Mouse (Mus musculus): ENCODE measurements at regions not wholly inside any gene's neighbourhood (a gene's known extent, or its start where the extent isn't known, plus 50 kb on each side); places are given as distances from the start of the nearest gene placed in this dataset.
A peak's percentile ranks its signal among the peaks of the same experiment; 100 is the strongest.

DNA sequence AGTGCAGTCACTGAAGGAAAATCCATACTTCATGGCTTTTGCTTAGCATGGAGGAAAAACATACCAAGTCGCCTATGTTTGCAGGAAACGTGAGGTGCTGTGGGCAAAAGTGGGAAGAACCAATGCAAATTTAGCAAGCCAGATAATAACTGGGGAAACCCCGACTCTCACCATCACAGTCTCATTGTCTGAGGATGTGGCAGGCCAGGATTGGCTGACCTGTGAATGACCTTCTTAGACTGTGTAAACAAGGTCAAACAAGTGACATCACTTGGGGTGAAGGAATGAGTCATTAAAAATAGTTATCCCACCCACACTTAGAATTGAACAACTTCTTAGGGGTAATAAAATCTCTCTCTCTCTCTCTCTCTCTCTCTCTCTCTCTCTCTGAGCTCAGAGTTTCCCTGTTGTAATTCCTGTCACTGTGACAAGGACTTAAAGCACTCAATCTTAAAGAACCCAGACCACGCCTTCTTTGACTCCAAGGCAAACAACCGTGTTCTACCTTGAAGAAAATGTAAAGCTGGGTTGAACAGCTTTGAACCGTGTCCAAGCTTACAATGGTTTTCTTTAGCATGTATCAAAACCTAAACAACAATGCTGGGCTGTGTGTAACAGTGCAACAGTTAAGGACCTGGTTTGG lies 142.0 kb downstream of the Sp3 start:
- DNase-seq = peak; percentile 92

DNA sequence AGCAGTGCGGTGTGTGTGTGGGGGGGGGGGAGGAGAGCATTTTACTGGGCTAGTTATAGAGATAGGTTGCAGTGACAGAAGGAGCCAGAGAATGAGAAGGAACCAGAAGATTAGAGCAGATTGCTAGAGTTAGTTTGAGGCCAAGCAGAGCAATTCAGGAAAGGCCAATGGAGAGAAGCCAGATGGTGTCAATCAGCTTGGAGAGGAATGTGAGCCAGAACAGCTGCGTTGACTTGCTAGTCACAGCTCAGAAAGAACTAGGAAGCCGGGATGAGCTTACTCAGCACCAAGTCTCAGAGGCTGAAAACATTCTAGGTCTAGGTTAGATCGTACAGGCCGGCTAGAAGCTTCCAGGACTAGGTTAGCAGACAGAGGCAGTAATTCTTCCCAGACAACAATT lies 140.6 kb downstream of the Sp3 start:
- peak; percentile 88 for DNase-seq

DNA sequence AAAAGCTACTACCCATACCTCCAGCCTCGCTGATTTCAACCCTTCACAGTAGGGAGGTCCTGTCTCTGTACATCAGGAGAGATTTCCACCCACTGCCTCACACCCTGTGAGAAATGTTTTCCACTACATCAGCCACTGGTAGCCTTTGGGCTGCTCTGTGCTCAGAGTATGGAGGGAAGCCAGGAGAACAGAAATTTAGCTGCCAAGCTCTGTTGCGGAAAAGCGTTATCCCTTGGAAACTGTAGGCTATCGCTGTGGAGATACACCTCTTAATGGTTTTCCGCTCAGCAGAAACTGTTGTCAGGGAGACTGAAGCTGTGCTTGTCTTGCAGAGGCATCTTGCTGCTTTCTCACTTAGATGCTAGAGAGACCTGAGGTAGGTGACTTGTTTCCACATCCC lies 138.9 kb downstream of the Sp3 start:
- DNase-seq = peak; percentile 88

DNA sequence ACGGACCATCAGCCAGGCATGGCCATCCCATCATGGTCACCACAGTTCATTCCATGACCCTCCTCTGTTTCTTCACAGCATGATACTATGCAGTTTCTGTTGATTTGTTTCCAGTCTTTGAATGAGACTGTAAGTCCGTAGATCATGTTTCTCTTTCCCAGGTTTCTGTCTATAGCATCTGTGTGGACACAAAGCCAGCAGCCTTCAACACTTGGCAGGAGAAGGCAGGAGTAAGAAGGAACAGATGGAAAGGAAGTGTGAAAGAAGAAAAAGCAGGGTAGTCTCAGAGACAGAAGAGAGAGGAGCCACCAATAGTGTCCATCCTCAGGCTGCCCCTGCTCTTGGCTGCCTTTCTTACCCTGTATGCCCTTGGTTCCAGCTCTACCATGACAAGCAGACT lies 136.6 kb downstream of the Sp3 start:
- no peak for DNase-seq

DNA sequence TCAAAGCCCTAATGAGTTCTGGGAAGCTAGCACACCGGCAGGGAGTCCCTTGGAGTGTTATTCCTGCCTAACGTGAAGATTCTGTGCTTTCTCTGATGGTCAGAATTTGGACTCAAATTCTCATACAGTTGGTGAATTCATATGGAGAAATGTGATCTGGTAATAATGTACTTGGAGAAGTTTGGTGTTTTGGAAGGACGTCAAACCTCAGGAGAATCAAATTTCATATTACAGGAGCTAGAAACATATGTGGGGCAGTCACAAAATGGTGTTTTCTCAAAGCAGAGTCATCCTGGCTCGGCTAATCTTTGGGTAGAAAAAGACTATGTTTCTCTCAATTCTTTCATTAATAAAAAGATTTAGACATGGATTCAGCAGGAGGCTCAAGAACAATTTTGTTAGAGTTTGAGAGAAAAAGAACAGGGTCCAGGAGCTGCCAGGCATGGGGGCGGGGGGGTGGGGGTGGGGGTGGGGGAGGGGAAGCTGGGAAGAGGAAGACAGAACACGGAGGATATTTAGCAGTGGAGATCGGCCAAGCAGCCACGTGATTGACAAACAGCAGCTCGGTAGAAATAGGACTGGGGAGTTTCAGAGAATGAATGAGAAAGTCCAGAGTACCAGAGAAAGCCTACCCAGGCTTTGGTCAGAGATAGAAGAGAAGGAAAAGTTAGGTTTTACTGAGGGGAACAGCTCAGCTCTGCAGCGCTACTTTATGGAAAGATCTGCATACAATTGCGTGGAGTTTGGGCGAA lies 130.6 kb downstream of the Sp3 start:
- peak; percentile 88 for DNase-seq

DNA sequence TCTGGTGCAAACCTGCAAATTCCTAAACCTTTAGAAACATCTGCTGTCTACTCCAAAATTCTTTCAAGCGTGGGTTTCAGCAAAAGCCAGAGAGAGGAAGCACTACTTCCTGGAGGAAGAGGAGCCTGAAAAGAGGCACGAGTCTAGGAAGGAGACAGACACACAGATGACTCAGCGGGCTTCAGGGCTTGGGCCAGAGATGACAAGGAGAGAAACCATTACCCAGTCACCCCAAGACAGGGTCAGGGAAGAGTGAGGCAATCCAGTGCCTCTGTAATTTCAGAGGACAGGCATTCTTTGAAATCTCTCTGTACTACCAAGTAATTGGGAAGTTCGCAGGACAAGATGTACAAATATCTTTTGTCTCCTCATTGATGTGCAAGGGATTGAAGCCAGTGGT lies 127.7 kb downstream of the Sp3 start:
- DNase-seq = peak; percentile 60

DNA sequence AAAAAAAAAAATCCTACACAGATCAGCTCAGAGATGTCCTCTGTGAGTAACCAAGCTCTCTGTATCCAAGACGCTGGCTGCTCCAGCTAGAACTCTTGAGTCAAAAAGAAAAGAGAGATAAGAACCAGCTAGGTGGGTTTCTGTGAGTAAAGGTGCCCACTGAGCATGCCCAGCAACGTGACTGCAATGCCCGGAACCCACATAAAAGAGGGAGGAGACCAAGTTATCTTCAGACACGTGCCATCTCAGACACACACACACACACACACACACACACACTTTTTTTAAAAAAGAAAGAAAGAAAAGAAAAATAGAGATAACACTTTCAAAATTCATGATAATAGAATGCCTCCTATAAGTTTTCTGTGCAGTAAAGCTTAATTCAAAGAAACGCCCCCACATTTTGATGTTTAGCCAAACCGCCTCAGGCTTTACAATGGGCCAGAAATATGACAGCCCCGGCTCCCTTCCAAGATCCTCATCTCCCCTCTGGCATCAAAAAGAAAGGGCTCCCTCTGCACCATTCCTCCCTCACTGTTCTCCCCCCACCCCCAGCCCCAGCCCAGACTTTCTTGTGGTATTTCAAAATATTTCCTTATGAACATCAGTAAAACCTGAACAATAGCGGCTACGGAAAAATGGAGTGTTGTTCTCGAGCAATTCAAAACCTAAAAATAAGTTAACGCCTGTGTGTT lies 124.8 kb downstream of the Sp3 start:
- DNase-seq = peak; percentile 55

DNA sequence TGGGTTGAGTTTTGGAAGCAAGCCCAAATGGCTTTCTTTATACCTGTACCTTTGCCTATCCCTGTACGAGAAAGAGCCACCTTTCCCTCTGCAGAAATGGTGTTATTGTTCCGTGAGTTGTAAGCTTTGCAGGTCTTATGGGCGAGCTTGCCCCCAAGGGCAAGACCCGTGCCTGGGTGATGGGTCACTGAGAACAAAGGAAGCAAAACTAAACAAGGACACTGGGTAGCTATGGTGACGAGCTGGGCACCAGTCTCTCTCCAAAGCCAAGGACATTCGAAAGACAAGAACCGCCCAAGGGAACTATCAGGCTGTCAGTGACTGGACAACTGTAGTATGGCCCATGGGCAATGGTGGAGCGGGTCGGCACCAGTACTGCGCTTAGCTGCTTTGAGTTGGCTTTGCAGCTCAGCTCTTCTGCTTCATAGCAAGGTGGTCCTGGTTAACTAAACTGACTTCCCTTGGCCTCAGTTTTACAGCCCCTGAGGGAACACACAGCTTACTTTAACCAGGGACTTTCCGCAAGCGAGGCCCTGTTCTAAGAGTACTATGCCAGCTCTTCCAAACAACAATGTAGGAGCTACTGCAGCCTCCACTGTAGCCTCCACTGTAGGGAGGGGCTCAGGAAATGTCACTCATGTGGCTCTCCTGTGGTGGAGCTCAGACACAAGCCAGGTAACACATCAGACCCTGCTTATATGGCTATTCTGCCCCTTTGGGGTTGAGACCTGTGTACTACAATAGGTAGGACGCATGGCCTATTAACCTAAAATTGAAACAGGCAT lies 124.1 kb downstream of the Sp3 start:
- peak; percentile 57 for DNase-seq

DNA sequence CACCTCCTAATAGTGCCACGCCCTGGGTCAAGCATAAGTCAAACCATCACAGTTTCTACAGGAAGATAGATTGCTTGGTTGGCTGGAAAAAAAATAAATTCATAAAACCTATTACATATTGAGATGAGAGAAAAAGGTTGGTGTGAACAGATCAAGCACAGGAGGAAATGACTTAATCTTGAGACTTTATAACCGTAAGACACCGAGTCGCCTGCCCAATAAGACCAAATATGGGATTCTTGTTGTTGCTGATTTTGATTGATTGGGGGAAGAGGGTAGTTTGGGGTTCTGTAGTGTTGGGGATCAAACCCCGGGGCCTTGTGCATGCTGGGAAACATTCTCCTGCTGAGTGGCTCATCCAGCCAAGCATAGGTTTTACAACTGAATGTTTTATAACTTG lies 122.9 kb downstream of the Sp3 start:
- DNase-seq = peak; percentile 64

DNA sequence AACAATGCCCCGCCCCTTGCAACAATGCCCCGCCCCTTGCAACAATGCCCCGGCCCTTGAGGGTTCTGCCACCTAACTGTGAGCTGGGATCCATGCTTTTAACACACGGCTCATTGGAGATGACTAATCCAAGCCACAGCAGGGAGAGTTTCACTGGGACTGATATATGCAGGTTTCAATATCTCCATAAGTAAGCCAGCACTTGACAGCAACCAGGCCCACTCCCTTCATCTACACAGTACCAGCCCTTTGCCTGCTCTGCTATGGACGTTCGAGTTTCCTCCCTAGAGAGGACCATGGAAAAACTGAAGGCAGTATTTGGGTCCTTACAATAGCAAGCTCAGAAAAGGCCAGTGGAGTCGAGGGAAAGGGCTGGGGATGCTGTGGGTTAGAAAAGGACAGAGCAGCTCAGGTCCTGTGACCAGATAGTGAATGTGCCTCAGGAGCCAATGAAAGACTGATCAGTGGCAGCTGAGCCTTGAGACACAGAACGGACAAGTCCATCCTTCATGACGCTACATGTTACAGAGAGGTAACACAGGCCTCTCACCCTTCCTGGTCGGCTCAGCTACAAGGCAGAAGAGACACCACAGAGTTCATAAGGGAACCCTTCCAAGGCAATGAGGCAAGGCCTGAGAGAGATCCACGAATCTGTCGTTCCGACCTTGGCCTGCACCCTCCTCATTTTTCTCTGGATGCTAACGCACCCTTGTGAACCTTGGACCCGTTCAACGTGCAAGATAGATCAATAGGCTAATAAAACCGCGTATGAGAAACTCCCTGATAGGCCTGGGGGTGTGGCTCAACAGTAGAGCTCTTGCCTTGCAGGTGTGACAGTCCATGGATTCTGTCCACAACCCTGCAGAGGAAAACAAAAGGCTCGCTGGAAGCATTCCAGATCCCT lies 114.5 kb downstream of the Sp3 start:
- peak; percentile 78 for DNase-seq

DNA sequence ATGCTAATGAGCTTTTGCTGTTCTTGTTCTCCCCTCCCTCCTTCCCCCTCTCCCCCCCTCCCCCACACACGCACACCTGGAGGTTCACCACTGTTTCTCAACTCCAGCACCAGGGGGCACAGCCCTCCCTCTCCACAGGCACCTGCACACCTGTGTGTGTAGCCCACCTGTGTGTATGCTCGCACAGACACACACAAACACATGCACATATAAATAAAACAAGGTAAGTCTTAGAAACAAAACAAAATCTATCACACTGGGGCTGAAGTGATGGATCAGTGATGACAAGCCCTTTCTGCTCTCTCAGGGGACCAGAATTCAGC lies 113.9 kb downstream of the Sp3 start:
- no peak for DNase-seq

DNA sequence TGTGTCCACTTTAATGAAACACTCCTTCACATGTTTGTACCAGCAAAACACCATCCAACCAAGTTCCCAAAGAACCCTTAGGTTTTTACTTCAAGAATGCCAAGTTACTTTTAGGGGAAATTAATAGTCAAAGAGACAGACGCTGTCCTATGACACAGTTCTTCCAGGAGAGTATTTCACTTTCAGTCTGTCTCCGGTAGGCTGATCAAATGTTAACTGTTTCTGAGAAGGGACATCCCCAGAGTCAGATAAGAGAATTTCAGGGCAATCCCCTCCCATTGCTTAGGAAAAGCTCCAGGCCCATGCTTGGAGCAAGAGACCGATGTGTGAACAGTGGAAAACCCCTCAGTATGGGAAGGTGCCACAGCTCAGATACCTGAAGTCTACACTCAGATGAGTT lies 112.1 kb downstream of the Sp3 start:
- DNase-seq = no peak

DNA sequence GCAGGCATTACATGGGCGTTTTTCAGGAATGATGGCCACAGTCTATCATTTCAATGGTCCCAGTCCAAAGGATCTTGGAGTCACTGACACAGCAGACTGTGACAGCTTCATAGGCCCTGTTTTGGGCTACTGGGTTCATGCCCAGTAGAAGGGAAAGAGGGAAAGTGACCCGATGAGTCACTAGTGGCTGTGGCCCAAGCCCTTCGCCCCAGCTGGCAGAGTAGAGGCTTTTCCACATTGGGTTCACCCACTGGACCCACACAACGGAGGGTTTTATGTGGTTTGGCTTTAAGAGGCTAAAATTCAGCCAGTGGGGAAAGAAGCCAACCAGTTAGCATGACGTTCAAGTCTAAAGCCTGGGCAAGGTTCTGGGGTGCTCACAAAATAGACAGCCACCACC lies 108.4 kb downstream of the Sp3 start:
- DNase-seq = peak; percentile 96

DNA sequence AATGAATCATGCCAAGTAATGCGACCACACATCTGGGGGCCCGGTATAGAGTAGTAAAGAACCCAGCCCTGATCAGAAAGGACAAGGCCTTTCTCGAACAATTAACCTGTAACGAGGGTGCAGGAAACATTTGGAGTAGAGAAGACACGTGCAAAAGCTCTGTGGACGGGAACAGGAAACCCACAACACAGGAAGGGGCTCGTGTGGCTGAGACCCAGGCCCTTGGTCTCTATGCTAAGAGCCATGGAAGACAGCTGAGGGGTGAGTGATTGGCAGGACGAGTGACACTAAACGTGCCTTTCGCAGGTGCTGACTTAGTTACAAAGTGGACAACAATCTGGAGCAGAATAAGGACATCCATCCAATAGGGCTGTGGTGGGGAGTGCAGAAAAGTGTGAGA lies 106.3 kb downstream of the Sp3 start:
- no peak for DNase-seq

DNA sequence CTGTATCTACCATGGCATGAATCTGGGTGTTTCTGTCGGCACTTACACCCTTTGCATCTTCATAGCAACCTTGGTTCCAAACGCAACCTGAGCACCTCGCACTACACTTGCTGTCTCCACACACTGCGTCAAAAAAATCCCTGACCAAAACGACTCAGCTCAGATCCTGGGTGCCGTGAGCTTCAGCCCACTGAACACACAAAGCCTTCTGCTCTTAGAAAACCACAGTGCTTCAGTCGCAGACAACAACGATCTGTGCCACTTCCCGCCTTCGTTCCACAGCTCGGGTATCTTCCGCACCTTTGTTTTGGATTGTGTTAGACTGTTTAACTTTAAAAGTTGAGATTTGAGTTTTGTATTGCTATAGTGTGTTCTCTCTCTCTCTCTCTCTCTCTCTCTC lies 105.7 kb downstream of the Sp3 start:
- peak; percentile 57 for DNase-seq

DNA sequence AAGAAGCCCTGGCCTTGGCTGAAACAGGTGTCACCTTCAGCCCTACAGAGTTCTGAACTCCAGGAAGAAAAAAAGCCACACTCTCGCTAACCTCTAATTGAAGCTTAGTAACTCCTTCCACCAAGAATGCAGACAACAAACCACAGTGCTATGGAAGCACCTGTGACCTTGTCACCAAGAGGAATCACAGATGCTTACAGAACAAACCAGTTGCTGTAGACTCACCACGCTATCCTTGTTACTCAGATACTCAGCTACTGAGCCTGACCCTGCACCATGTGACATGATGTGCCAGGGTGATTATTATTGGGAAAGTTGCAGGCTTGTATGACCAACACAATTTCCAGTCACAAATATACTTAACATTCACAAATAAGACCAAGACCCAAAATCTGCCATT lies 104.6 kb downstream of the Sp3 start:
- no peak for DNase-seq

DNA sequence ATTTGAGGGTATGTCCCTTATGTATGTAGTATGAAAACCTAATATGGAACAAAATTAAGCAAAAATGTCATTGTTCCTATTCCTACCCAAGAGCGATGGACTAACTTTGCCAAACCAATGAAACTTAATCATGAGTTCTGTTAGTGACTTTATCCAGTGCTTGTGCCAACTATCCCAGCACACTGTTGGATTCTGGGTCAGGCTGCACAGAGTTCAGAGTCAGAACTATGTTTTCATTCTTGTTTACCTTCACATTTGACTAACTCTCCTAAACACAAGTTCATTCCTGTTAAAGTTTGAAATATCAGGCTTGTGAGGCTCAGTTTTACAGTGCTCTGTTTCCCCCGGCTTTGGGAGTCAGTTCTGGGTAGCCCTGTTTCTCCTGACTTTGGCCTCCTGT lies 100.2 kb downstream of the Sp3 start:
- DNase-seq = peak; percentile 31

DNA sequence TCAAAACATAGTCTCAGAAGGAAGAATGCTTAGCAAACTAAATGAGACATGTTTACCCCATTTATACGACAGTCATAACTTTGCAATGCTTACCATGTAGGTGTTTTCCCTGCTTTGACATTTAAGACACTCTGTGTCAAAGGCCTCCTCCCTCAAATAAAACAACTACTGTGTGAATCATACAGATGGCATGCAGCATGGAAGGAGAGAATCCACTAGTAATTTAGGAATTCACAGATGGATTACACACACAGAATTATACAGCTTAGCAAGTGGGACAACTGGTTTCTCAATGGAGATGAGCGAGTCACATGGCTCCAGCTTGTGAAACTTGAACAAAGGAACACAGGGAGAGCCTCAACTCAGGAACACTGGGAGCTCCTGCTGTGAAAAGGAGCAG lies 98.7 kb downstream of the Sp3 start:
- DNase-seq = peak; percentile 27

DNA sequence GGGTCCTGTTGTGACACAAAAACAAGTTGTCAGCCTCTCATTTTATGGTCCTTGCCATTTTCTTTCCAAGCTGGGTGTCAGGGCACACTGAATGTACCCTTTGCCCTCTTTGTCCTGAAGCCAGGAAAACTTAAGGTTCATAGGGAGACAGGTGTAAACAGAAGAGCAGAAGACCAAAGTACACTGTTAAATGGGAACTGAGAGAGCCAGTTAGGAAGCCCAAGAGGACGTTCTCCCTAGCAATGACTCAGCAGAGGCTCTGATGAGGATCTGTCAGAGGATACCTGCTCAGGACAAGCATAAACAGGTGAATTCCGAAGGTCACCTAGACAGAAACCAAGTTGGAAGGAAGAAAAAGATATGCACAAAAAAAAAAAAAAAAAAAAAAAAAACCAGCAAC lies 94.0 kb downstream of the Sp3 start:
- DNase-seq = peak; percentile 29
